In the genomic region with DNA sequence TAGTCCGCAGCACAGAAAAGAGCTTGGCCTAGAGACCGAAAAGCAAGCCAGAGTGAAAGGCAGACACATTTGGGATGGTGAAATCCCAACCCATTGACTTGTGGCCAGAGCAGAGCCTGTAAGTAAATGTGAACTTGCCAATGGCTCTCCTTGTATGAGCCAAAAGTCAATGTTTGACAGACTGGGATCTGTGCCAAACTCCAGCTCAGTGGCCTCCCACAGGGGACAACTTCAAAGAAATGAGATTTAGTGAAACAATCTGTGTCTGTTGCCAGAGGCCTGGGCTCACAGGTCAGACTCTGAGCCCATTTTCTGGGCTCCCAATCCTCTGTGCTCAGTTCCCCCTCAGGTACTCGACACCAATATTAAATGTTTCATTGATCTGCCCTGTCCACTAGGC, we compare ENCODE assay signal across 8 mouse cellular contexts.
DNase-seq lines count a peak whose midpoint lies in the region; ATAC-seq lines count a peak whose summit lies in the region.

No protein-coding gene starts in this region.

- H3K4me3 ChIP-seq in limb, embryonic 13.5 days: no peak overlapping the region
- H3K4me3 ChIP-seq in neural tube, embryonic 14.5 days (ENCODE audit: low read depth, low read length): no peak overlapping the region
- no peak overlapping the region for H3K4me3 ChIP-seq in forebrain, embryonic 16.5 days (replicated peaks; ENCODE audit: low read length)
- no peak overlapping the region for H3K4me3 ChIP-seq in forebrain, embryonic 11.5 days (ENCODE audit: low read depth, low read length)

- WGBS in limb, embryonic 13.5 days: 56% methylated on average over 3 of the region's 3 CpGs
- WGBS in neural tube, embryonic 14.5 days: 53% methylated on average over 3 of the region's 3 CpGs
- 76% methylated on average over 3 of the region's 3 CpGs for WGBS in forebrain, embryonic 16.5 days
- 87% methylated on average over 3 of the region's 3 CpGs for WGBS in forebrain, embryonic 11.5 days

- H3K9ac ChIP-seq in limb, embryonic 13.5 days: no peak overlapping the region
- H3K9ac ChIP-seq in neural tube, embryonic 14.5 days (replicated peaks; ENCODE audit: low read depth, low read length): no peak overlapping the region
- H3K9ac ChIP-seq in forebrain, embryonic 16.5 days (replicated peaks; ENCODE audit: low read depth, low read length): no peak overlapping the region
- no peak overlapping the region for H3K9ac ChIP-seq in forebrain, embryonic 11.5 days (ENCODE audit: low read length)

- peaks cover 5% of the 10 kb centered on the region for H3K9me3 ChIP-seq in limb, embryonic 13.5 days
- no peaks in the 10 kb centered on the region for H3K9me3 ChIP-seq in neural tube, embryonic 14.5 days (ENCODE audit: control insufficient read depth, low read length)
- no peaks in the 10 kb centered on the region for H3K9me3 ChIP-seq in forebrain, embryonic 16.5 days (ENCODE audit: control insufficient read depth, low read length)
- peaks cover 4% of the 10 kb centered on the region for H3K9me3 ChIP-seq in forebrain, embryonic 11.5 days (ENCODE audit: control insufficient read depth, low read length)

- peaks cover 19% of the 10 kb centered on the region for H3K4me1 ChIP-seq in limb, embryonic 13.5 days
- H3K4me1 ChIP-seq in neural tube, embryonic 14.5 days (ENCODE audit: control insufficient read depth, insufficient read depth, low read length): no peaks in the 10 kb centered on the region
- H3K4me1 ChIP-seq in forebrain, embryonic 16.5 days (replicated peaks; ENCODE audit: control insufficient read depth, insufficient read depth, low read length): peaks cover 11% of the 10 kb centered on the region
- no peaks in the 10 kb centered on the region for H3K4me1 ChIP-seq in forebrain, embryonic 11.5 days (replicated peaks; ENCODE audit: control insufficient read depth, insufficient read depth, low read length)

- H3K4me2 ChIP-seq in limb, embryonic 13.5 days (replicated peaks): no peak overlapping the region
- H3K4me2 ChIP-seq in neural tube, embryonic 14.5 days (ENCODE audit: low read depth, low read length): no peak overlapping the region
- no peak overlapping the region for H3K4me2 ChIP-seq in forebrain, embryonic 16.5 days (ENCODE audit: low read length)
- H3K4me2 ChIP-seq in forebrain, embryonic 11.5 days (ENCODE audit: low read depth, low read length, severe bottlenecking): no peak overlapping the region

- intact Hi-C loops in heart, postnatal 36 days (cut with DNase I): no loop called here

- ATAC-seq in limb, embryonic 13.5 days (ENCODE audit: low FRiP score, low read depth): peak; percentile 32; the same call in 1 of the 2 replicates
- ATAC-seq in neural tube, embryonic 14.5 days (ENCODE audit: low read depth): peak; percentile 68; the same call in 1 of the 2 replicates
- ATAC-seq in forebrain, embryonic 16.5 days: no peak
- ATAC-seq in forebrain, embryonic 11.5 days (replicated peaks; ENCODE audit: low FRiP score): no peak

- H3K36me3 ChIP-seq in limb, embryonic 13.5 days: peaks cover 14% of the 10 kb centered on the region
- no peaks in the 10 kb centered on the region for H3K36me3 ChIP-seq in neural tube, embryonic 14.5 days (ENCODE audit: control insufficient read depth, insufficient read depth, low read length)
- H3K36me3 ChIP-seq in forebrain, embryonic 16.5 days (ENCODE audit: control insufficient read depth, insufficient read depth): no peaks in the 10 kb centered on the region
- H3K36me3 ChIP-seq in forebrain, embryonic 11.5 days (ENCODE audit: control insufficient read depth, insufficient read depth, low read length): no peaks in the 10 kb centered on the region

- peak; percentile 5 for DNase-seq in cerebellum, adult 8-10 months
- DNase-seq in cerebellum, adult 11-12 months: no peak
- DNase-seq in cerebellum, postnatal 25 days: peak; percentile 19 to 28
- DNase-seq in heart, postnatal 36 days: peak; percentile 51 to 57
- DNase-seq in forebrain, embryonic 11.5 days (ENCODE audit: low spot score): no peak

- H3K27me3 ChIP-seq in limb, embryonic 13.5 days: no peaks in the 10 kb centered on the region
- H3K27me3 ChIP-seq in neural tube, embryonic 14.5 days (ENCODE audit: control insufficient read depth, insufficient read depth, low read length): no peaks in the 10 kb centered on the region
- no peaks in the 10 kb centered on the region for H3K27me3 ChIP-seq in forebrain, embryonic 16.5 days (replicated peaks; ENCODE audit: control insufficient read depth, insufficient read depth, low read length)
- no peaks in the 10 kb centered on the region for H3K27me3 ChIP-seq in forebrain, embryonic 11.5 days (ENCODE audit: control insufficient read depth, insufficient read depth, low read length)

- no peak overlapping the region for H3K27ac ChIP-seq in limb, embryonic 13.5 days
- no peak overlapping the region for H3K27ac ChIP-seq in neural tube, embryonic 14.5 days (ENCODE audit: low read depth, low read length)
- no peak overlapping the region for H3K27ac ChIP-seq in forebrain, embryonic 16.5 days (ENCODE audit: low read length)
- H3K27ac ChIP-seq in forebrain, embryonic 11.5 days (ENCODE audit: low read depth, low read length): no peak overlapping the region

Comparison
In these comparisons a context has a peak if more than half of its experiments do, and no peak if none do; other contexts are left out.
1. DNase-seq: peak in cerebellum, adult 8-10 months (single experiment), cerebellum, postnatal 25 days (2 of 2) and heart, postnatal 36 days (2 of 2); none in cerebellum, adult 11-12 months (single experiment) and forebrain, embryonic 11.5 days (single experiment).
2. ATAC-seq: peak in limb, embryonic 13.5 days (single experiment) and neural tube, embryonic 14.5 days (single experiment); none in forebrain, embryonic 16.5 days (single experiment) and forebrain, embryonic 11.5 days (single experiment).